Comparison of ENCODE assay signal across 8 mouse cellular contexts in genomic region chr13:12473724-12474378, GRCm38 (mm10). TPM values are rescaled to one million over a fixed set of nuclear protein-coding genes. Genes with fewer than 3 reads are reported as not detected.
DNase-seq lines count a peak whose midpoint lies in the region; ATAC-seq and TF ChIP-seq lines count a peak whose summit lies in the region.

No protein-coding gene starts in this region.

- no peaks in the 10 kb centered on the region for H3K9me3 ChIP-seq in intestine, postnatal 0 days (ENCODE audit: control insufficient read depth)
- no peaks in the 10 kb centered on the region for H3K9me3 ChIP-seq in midbrain, postnatal 0 days (ENCODE audit: low read length)

- intact Hi-C loops in left cerebral cortex, postnatal 4 days (cut with DNase I): loop anchor here (5.0 kb wide), 2 partner anchors 203 to 943 kb away; no protein-coding TSS in a partner anchor

- H3K9ac ChIP-seq in intestine, postnatal 0 days (ENCODE audit: low read depth, low read length): no peak overlapping the region
- no peak overlapping the region for H3K9ac ChIP-seq in midbrain, postnatal 0 days (replicated peaks; ENCODE audit: low read length, poor library complexity, severe bottlenecking)

- peak; percentile 64 for ATAC-seq in cerebellum, adult (ENCODE audit: insufficient number of reproducible peaks, low FRiP score, low TSS enrichment)
- ATAC-seq in intestine, postnatal 0 days: no peak
- peak; percentile 74 for ATAC-seq in midbrain, postnatal 0 days (ENCODE audit: low FRiP score)

- no peak overlapping the region for H3K4me3 ChIP-seq in intestine, postnatal 0 days (ENCODE audit: low read depth, low read length)
- no peak overlapping the region for H3K4me3 ChIP-seq in midbrain, postnatal 0 days (ENCODE audit: low read depth, low read length)

- WGBS in intestine, postnatal 0 days: 34% methylated on average over 8 of the region's 8 CpGs
- WGBS in midbrain, postnatal 0 days: 34% methylated on average over 8 of the region's 8 CpGs

- TF ChIP-seq CTCF in intestine, postnatal 0 days (IDR thresholded peaks at IDR 0.05; ENCODE audit: low read depth): peak; percentile 94
- TF ChIP-seq CTCF in midbrain, postnatal 0 days (IDR thresholded peaks at IDR 0.05): peak; percentile 97

- H3K36me3 ChIP-seq in intestine, postnatal 0 days (ENCODE audit: control insufficient read depth, insufficient read depth): no peaks in the 10 kb centered on the region
- H3K36me3 ChIP-seq in midbrain, postnatal 0 days (ENCODE audit: insufficient read depth, low read length): no peaks in the 10 kb centered on the region

- no peak for DNase-seq in cerebellum, adult 11-12 months
- peak; percentile 83 to 88 for DNase-seq in cerebellum, postnatal 14 days
- peak; percentile 49 to 74 for DNase-seq in frontal cortex, postnatal 25 days (ENCODE audit: low spot score in 2 of 2)
- DNase-seq in left cerebral cortex, postnatal 4 days: peak; percentile 73
- peak; percentile 86 for DNase-seq in midbrain, postnatal 0 days (ENCODE audit: low spot score)
- DNase-seq in spleen, postnatal 14 days (ENCODE audit: low spot score in 2 of 2): peak; percentile 44 to 74

- no peaks in the 10 kb centered on the region for H3K27me3 ChIP-seq in intestine, postnatal 0 days (replicated peaks; ENCODE audit: control insufficient read depth, insufficient read depth, low read length)
- H3K27me3 ChIP-seq in midbrain, postnatal 0 days (ENCODE audit: insufficient read depth, low read length): no peaks in the 10 kb centered on the region

- H3K27ac ChIP-seq in intestine, postnatal 0 days (ENCODE audit: low read depth, low read length): no peak overlapping the region
- H3K27ac ChIP-seq in midbrain, postnatal 0 days (ENCODE audit: low read depth, low read length): no peak overlapping the region

- no peaks in the 10 kb centered on the region for H3K4me1 ChIP-seq in intestine, postnatal 0 days (replicated peaks; ENCODE audit: control insufficient read depth, insufficient read depth, low read length)
- no peaks in the 10 kb centered on the region for H3K4me1 ChIP-seq in midbrain, postnatal 0 days (ENCODE audit: insufficient read depth, low read length)

- no peak overlapping the region for H3K4me2 ChIP-seq in intestine, postnatal 0 days (replicated peaks; ENCODE audit: low read depth)
- no peak overlapping the region for H3K4me2 ChIP-seq in midbrain, postnatal 0 days (ENCODE audit: low read depth, low read length, poor library complexity, severe bottlenecking)

RNA-seq across cellular contexts. Expression of gene Lgals8, which starts 9.1 kb away (rescaled TPM):
- 53.2 and 55.6 TPM in 2 replicates for polyA plus RNA-seq in intestine, postnatal 0 days (2015; fragmentation: Nextera tagmentation; extraction: Ambion mirVana)
- total RNA-seq in left cerebral cortex, postnatal 4 days (2021): 10 to 100 TPM; 27.8 to 30.4 TPM
- total RNA-seq in midbrain, postnatal 0 days (2014; rRNA removed): 24.5 and 34.3 TPM in 2 replicates
- polyA plus RNA-seq in midbrain, postnatal 0 days (2015; fragmentation: Nextera tagmentation; extraction: Ambion mirVana): 30.2 and 31.3 TPM in 2 replicates

RNA-seq across cellular contexts. Expression of gene Edaradd, which starts 46.4 kb away (rescaled TPM):
- 0.14 and 0.17 TPM in 2 replicates for polyA plus RNA-seq in intestine, postnatal 0 days (2015; fragmentation: Nextera tagmentation; extraction: Ambion mirVana)
- total RNA-seq in left cerebral cortex, postnatal 4 days (2021): 1 to 10 TPM; 2.6 to 3.4 TPM
- 1.1 and 1.4 TPM in 2 replicates for total RNA-seq in midbrain, postnatal 0 days (2014; rRNA removed)
- 1.4 TPM in 2 replicates for polyA plus RNA-seq in midbrain, postnatal 0 days (2015; fragmentation: Nextera tagmentation; extraction: Ambion mirVana)
